Mouse (Mus musculus) cerebellum, adult 11 months (tissue): ENCODE measurements around the gene Arhgap6.

Source experiments
- DNase-seq: peaks from one replicate; pipeline ENCODE4 v3.0.0; 2022

The Arhgap6 gene

GRCm38 (mm10) chrX:169007066-169007465 lies 212.2 kb downstream of the Arhgap6 start:
- DNase-seq, result no peak

GRCm38 (mm10) chrX:169012701-169013100 lies 217.8 kb downstream of the Arhgap6 start:
- no peak for DNase-seq

- no peak for DNase-seq
These were observed 239.5 kb downstream of the Arhgap6 start for GRCm38 (mm10) chrX:169034390-169034789.

- DNase-seq, result peak; percentile 2
These were observed 241.8 kb downstream of the Arhgap6 start for GRCm38 (mm10) chrX:169036403-169037296.

DNA sequence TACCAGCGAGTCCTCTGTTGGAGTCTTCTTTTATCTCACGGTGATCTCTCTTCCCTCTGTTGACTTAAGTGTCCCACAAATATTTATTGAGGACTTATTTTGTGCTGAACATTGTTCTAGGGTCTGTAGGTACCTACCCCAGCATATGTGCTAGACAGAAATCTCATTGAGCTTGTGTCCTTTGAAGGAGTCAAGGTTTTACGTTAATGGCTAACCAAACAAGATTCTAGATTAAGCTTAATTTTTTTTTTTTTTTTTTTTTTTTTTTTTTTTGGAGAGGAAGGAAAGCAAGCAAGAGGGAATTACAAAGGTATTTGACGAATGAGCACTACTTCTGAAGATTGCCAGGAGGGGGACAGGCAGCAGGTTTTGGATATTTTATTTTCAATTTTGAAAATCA lies 242.5 kb downstream of the Arhgap6 start:
- DNase-seq, result no peak

GRCm38 (mm10) chrX:169043872-169044271 lies 249.0 kb downstream of the Arhgap6 start:
- no peak for DNase-seq

- DNase-seq, result no peak
These were observed 252.7 kb downstream of the Arhgap6 start for GRCm38 (mm10) chrX:169047595-169047994.

- DNase-seq, result no peak
These were observed 254.7 kb downstream of the Arhgap6 start for GRCm38 (mm10) chrX:169049550-169049949.

- DNase-seq, result no peak
These were observed 259.1 kb downstream of the Arhgap6 start for GRCm38 (mm10) chrX:169053907-169054476.

DNA sequence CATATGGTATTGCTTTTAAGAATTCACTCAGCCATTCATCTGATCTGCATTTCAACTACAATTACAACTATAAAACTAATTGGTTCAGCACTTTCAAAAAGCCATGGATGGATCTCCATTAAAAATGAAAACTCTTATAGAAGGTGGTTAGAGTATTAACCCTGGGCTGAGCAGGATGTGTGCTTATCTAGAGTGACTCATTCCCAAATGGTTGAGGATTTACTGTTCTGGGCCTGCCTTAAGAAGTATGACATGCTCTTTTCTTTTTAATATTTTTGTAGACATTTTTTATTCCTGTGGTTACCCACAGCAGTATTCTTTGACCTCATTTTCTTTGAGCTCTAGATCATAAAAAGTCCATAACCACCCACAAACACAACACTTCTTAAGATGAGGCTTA lies 267.7 kb downstream of the Arhgap6 start:
- no peak for DNase-seq

- no peak for DNase-seq
These were observed 270.4 kb downstream of the Arhgap6 start for GRCm38 (mm10) chrX:169065298-169065697.

GRCm38 (mm10) chrX:169065922-169066321 lies 271.0 kb downstream of the Arhgap6 start:
- no peak for DNase-seq

GRCm38 (mm10) chrX:169075020-169075419 lies 280.1 kb downstream of the Arhgap6 start:
- no peak for DNase-seq

GRCm38 (mm10) chrX:169081609-169082008 lies 286.7 kb downstream of the Arhgap6 start:
- DNase-seq, result no peak

GRCm38 (mm10) chrX:169085871-169086270 lies 291.0 kb downstream of the Arhgap6 start:
- peak; percentile 12 for DNase-seq

DNA sequence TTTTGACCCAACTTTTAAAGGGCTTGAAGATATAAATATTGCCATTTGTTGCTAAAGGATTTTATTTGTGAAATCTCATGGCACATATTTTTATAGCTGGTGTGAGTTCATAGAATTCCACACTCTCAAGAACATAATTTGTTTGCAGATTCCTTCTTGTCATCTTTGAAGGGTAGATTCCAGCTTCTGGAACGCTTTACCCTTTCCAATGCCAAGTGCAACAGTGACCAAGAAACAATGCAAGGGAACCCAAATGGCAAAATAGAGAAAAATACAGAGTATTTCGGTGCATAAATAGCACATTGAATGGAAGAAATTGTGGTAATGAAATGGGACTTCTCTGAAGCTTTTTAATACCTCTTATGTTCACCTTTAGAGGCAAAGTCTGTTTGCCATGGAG lies 294.3 kb downstream of the Arhgap6 start:
- no peak for DNase-seq

DNA sequence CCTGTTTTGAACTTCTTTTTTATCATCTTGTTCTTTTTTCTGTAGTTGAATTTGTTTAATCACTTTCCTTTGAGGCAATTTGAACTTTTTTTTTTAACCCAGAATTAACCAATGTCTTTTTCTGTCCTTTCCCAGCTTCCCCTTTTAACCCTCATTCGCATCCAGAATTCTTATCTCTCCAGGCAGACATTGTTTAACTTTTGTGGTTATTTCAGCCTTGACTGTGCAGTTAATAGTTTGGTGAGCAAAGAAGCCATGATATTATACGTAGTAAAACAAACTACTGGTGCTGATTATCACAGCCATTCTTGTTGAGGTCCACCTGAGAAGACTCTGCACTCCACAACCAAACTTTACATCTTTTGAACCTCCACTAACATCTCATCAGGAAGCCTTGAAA lies 299.7 kb downstream of the Arhgap6 start:
- DNase-seq, result no peak

DNA sequence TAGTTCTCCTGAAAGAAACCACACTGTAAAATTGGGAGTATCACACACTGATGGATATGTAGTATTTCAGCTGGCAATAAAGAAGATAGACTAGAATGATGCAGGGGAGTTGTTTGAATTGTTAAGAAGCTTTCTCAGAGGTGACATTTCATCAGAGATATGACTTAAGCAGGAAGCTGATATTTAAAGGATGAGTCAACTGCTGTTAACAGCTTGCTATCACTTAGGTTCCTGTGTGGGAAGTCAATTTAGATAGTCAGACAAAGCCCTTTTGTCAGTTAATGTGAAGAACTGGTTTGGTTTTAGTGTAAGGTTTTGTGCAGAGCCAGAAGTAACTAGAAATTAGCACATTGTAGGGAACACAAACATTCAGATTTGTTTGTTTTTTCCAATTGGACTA lies 300.7 kb downstream of the Arhgap6 start:
- no peak for DNase-seq

DNA sequence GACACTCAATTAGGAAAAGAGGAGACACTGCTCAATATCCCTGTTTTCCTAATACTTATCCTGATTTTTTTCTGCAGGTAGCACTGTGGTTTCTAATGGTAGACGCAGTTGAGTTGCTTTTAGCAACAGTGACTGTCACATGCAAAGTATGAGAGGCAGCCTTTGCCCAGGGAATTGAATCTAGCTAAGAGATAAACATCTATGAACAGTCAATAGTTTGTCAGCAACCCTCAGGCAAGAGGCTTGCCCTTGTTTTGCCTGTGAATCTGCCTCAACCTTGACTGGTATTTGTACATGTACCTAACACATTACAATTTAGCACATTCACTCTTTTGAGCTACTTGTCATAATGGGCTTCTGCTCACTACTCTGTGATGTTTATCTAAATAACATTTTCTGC lies 307.8 kb downstream of the Arhgap6 start:
- DNase-seq, result no peak

DNA sequence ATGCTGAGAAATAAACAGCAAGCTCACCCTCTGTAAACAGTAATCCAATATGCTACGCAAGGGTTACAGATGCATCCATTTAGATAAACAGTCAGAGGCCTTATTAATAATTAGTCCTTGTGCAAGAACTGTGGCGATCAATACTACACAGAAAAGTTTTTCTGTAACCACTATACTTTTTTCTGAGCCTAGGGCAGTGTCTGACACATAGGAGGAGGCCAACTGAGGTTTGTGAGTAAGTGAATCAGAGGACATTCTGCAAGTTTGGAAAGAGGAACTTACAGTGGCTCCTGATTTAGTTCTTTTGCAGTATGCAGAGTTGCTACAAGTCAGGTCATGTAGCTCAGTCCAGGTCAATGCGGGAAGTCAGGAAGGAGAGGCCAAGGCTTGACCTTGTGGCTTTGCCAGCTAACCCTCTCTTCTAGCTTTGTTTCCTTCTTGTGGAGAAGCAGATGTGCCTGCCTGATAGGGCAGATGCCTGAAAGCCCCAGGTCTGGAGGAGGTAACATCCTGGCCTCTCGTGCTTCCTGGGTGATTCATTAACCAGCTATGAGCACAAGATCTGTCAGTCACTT lies 311.2 kb downstream of the Arhgap6 start:
- no peak for DNase-seq

DNA sequence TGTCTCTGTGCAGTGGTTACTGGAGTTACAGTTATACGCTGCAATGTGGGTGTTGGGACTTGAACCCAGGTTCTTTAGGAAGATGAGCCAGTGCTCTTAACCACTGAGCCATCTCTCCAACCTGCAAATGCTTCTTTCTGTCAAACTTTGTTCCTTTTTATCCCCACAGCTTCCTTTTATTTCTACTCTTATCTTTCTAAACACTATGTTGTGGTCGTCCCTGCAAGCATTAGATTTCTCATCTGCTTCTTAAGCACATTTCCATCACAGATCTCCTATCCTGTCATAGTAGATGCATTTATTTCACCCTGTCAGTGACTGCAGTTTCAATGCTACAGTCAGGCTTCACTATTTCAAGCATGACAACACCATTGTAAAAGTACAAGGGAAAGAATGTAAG lies 312.5 kb downstream of the Arhgap6 start:
- DNase-seq, result no peak

DNA sequence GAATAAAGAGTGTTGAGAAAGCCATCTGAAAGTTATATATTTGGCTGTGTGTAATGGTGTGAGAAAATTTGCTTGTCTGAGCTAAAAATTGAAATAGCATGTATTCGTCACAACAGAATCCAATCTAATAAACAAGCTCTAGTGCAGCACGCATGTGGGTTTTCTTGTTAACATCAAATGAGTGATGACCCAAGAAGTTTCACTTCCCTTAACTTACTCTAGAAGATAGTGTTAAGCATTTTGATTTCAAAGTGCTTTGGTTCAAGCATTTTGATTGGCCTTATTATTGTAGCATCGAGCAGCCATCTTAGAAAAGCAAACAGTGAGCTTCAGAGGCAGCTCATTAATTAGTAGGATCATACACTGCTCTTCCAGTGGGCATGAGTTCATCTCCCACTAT lies 315.1 kb downstream of the Arhgap6 start:
- DNase-seq, result no peak

GRCm38 (mm10) chrX:169112662-169113061 lies 317.8 kb downstream of the Arhgap6 start:
- no peak for DNase-seq

- DNase-seq, result no peak
These were observed 328.3 kb downstream of the Arhgap6 start for GRCm38 (mm10) chrX:169123115-169123772.
